Mouse (Mus musculus) neural tube, embryonic 10.5 days (tissue): Measurements from ENCODE around the gene Acp7.
A peak's percentile ranks its signal among the peaks of the same experiment; 100 is the strongest.
"Not testable (repeated sequence)": the region's sequence is repeated elsewhere in the genome, so short reads cannot be mapped to it uniquely, and the experiment has no call there.

Experiments
- DNase-seq: peaks from one replicate; pipeline ENCODE4 v3.0.0-alpha.2; 2017; ENCODE audit warnings: low spot score; ENCODE audit errors: extremely low spot score

The Acp7 gene

DNA sequence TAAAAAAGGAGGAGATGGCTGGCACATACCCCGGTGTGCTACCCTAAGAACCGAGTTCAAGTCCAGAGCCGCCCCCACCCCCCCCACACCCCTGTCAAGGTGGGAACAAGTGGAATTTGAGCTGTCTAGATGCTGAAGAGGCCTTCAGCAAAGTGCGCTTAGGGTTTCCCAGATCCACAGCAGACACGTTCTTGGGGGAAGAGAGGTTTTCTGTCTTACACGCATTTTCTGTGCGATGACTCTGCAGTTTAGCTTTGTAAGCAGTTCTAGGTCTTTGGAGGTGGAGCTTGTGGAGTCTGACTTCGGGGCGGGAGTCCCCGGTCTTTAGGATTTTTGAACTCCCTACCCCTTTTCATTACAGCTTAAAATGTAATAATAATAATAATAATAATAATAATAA is at the start of gene Acp7:
TSS of gene Acp7 (minus strand) at position 260 of the 400 bp plus-strand sequence.
- DNase-seq: no peak

DNA sequence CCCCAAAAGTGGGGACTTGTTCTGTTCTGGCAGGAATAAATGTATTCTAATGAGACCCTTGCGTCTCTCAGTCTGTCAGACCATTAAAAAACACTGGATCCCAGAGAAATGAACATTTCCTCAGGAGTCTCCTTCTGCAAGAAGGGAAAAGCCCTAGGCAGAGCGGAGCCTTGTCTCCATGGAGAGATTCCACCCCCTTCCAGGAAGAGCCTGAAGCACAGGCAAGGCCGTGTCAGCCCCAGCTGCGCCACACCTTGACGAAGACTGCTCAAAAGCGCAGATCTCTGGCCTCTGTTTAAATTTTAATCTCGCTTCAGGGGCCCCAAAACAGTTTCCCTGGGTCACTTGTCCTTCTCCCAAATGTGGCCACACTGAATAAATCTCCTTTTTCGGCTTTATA is 46.5 kb upstream of the Acp7 start:
- no peak for DNase-seq

DNA sequence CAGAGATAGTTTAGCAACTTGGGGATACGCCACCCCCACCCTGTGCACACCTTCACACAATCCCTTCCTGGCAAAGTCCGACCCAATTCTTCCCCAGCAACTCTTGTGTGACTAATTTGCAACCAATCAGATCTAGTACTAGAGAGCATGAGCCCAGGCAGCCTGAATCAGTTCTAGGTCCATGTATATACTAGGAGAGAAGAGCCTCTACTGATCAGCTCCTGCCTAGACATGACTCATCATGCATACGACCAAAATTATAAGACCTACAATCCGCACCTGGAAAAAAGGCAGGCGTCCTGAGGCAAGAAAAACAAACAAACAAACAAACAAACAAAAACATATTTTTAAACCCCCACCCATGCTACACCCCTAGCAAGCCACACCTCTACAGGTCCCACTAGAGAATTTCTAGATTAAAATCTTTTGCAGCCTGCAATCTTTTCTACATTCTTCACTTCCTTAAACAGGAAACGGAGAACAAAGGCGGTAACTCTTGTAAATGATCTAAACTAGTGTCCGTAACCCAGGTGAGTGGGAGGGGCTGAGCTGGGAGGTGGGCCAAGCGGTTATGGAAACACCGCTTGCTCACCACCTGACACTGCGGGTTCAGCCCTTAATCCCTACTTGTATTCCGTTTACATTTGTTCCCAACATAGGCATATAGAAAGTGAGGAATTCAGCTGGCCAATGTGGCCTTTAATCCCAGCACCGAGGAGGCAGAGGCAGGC is 45.8 kb upstream of the Acp7 start:
- no peak for DNase-seq

DNA sequence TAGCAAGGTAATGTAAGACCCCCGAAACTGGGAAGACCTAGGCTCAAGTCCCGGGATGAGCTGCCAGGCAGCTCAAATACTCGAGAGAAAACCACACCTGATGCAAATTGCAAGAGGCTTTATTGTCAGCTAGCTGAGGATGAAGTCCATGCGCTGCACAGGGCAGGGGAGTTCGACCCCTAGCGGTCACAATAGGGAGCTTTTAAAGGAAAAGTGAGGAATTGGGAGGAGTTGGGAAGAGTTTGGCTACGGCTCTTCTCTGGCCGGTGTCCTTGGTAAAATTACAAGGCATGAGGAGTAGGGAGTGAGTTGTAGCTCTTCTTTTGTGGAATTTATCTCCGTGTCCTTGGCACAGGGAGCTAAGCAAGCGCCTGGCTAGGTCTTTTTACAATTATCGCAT is 44.6 kb upstream of the Acp7 start:
- no peak for DNase-seq

DNA sequence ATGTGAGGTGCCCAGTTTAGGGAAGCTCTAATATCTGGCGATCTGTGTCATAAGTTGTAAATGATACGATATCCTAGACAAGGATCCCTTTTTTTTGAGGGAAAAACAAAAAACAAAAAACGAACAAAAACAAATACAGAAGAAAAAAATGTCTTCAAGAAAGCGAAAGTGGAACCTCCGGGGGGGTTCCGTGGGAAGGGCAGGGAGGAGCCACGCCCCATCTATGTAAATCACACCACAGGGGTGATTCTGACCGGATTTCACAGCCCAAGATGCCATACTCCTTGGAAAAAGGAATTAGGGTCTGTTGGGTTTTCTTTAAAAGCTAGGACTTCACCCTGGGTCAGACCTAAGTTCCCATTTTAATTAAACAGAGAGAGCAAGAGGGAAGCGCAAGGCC is 43.9 kb upstream of the Acp7 start:
- no peak for DNase-seq

DNA sequence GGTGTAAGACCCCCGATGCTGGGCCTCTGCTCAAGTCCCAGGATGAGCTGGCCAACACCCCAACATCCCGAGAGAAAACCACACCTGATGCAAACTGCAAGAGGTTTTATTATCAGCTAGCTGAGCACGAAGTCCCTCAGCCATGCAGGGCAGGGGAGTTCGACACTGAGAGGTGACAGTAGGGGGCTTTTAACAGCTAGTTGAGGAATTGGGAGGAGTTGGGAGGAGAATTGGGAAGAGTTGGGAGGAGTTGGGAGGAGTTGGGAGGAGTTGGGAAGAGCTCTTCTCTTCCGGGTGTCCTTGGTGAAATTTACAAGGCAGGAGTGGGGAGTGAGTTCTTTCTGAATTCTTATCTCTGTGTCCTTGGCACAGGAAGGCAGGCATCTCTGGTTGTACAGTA is 41.7 kb upstream of the Acp7 start:
- DNase-seq: not testable (repeated sequence)

DNA sequence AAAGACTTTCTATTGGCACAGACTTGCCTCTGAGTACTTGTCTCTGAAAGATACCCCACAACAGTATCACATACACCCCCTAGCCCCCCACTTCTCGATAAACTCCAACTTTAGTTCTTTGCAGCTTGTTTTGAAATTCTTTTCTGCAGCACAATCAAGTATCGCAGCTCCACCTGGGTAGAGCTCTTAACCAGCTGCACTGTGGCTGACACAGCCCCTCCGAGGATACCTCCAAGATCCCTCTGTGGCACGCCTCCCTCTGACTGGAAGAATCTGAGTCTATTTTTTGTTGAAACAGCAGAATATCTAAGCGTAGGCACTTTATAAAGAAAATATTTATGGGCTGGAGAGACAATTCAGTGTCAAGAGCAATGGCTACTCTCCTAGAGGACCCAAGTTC is 41.1 kb upstream of the Acp7 start:
- no peak for DNase-seq

DNA sequence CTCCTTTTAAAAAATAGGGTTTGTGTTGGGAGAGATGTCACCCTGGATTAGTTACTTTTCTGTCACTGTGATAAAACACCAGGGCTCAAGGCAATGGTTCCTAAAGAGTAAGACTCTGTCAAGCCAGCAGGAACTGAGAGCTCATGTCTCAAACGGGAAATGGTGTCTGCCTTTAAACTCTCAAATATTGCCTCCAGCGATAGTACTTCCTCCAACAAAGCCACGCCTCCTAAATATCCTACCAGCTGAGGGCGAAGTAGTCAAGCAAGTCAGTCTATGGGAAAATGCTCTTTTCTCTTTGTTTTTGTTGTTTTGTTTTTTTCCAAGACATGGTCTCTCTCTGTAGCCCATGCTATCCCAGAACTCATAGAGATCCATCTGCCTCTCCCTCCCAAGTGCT is 40.0 kb upstream of the Acp7 start:
- no peak for DNase-seq

DNA sequence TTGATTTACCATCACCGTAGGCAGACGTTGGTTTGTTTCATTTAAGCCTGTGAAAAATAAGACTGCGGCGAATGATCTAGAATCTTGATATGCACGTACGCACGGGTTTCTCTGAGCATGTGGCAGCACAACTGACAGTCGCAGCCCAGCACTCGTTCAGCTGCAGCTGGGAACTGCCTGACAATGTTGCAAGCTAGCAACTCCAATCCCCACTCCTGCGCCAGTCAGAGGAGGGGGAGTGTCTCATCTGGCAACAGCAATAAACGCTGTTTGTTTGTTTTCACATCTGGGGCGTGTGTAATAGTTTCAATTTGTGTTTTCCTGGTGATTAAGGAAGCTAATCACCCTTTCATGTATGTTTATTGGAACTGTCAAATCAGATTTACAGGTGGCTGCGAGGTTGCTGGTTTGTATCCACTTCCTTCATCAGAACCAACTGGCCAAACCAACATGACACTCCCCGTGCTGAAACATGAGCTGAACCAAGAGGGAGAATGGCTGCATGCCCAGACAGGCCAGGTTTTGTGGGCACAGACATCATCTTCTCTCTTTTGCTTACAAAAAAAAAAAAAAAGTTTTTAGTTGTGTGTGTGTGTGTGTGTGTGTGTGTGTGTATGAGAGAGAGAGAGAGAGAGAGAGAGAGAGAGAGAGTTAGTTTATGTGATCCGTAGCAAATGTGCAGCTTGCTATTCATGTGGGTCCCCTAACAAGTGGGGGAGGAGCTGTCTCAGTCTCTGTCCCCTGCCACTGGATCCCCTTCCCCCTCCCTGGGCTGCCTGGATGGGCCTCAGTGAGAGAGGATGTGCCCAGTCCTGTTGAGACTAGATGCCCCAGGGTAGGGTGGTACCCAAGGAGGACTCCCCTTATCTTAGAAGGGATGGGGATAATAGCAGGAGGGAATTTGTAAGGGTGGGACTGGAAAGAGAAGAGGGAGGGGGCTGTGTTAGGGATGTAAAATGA is 34.8 kb upstream of the Acp7 start:
- DNase-seq: peak; percentile 17

DNA sequence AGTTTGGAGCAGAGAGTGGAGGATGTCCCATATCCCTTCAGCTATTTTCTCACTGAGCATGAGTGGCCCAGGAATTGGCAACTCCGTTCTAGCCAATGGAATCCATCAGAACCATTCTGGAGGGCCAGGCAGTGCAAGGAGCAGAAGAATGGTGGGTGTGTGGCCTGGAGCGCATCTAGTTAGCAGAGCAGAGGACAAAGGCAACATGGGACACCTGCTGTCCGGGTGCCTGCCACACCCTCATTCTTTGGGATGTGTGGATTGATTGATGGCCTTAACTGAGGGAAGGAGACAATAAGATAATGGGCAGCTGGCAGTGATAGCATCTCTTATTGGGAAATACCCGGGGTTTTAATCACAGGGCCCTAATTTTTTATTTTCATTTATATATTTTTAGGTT is 25.3 kb upstream of the Acp7 start:
- no peak for DNase-seq

DNA sequence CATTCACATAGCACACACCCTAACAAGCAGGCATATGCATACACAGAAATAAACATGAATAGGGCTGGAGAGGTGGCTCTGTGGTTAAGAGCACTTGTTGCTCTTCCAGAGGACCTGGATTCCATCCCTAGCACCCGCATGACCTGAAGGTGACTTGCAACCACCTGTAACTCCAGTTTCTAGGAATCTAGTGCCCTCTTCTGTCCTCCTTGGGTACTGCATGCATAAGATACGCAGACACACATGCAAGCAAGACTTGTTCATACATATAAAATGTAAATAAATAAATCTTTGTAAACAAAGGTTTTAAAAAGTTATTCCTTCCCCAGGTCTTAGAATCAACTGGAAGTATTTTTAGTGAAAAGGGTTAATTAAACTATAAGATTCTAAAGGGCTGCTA is 20.0 kb upstream of the Acp7 start:
- no peak for DNase-seq

DNA sequence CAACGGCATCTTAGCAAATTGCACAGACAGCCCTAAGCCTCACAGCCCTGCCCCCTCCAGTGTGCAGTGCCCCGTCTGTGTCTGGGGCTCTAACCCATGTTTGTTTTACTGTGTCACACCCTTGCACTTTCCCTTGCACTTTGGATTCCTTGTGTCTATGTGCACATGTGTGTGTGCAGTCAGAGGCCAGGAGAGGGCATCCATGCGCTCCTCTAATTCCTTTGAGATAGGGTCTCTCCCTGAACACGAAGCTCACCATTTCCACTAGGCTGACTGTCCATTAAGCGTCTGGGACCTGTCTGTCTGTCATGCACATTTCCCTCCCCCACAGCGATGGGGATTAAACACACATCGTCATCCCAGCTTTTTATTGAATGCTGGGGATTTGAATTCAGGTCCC is 15.9 kb upstream of the Acp7 start:
- no peak for DNase-seq

DNA sequence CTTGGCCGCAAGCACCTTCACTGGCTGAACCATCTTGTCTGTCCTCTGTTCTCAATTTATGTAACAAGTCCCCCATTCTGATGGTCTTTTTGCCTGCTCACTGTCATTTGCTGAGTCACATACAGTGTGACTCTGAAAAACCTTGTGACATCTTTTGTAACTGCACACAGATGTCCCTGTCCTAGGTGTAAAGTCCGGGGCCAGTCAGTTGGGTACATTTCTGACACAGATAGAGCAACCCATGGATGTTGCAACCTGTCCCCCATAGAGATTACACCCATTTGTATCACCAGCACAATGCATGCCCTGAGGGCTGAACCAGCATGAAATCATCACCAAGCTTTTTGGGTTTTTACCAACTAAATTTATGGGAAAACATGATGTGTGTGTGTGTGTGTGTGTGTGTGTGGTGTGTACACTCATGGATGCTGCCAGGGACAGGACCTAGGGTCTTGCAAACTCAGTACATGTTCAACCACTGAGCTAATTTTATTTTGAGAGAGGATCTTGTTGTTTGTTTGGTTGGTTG is 14.9 kb upstream of the Acp7 start:
- no peak for DNase-seq

DNA sequence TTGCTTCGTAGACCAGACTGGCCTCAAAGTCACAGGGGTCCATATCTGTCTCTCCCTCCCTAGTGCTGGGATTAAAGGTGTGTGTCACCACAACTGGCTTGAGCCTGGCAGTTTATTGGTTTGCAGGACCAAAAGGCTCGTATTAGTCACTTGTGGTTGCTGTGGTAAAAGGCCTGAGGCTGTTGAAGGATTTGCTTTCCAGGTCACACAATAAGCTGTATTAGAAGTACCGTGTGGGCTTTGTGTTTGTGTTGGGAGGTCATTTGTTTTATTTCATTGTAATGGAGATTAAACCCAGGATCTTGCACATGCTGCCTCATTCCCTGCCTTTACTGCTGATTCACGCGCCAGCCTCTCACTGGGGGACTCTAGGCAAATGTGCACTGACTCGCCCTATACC is 14.2 kb upstream of the Acp7 start:
- no peak for DNase-seq

DNA sequence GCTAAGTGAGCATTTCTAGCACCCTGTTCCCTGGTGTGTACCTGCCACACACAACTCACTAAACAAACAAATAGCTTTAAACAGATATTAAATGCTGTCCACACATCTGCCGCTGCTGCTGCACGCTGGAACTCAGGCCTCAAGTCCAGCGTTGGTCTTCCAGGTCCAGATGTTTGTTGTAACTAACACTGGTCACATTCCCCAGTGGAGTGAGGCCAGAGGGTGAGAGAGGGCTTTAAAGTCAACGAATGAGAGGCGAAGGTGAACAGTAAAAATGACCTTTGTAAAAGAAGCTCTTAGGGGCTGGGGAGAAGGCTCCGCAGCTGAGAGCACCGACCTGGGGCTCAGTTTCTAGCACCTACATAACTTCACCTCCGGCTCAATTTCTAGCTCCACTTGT is 10.4 kb upstream of the Acp7 start:
- no peak for DNase-seq

DNA sequence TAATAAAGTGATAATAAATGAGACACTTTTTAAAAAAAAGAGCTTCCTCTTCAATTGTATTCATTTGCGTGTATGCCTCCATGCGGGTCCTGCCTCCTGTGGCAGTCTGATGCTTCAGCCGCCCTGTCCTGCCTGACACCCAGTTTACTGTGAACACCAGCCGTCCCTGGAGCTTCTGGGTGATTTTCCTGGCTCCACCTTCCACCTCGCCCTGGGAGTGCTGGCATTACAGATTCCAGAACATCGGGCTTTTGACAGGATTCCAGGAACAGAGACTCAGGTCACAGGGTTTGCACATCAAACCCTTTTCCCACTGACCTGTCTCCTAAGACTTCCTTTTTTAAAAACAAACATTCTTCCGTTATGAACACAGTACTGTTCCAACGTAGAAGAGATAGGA is 6.4 kb upstream of the Acp7 start:
- DNase-seq: no peak

DNA sequence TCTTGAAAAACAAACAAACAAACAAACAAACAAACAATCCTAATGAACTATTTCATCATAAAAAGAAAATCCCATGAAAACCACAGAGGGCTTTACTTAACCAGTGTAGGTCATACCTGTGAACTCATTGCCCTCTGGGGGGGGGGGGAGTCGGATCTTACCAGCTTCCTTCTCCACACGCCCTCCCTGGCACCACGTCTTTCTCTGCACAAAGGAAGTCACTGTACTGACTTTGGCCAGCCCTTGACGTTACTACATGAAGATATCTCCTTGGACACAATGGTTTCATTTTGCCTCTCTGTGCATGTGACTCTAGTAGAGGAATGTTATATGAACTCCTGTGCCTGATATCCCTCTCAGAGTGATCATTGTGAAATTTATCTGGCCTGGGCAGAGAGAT is 3.0 kb upstream of the Acp7 start:
- DNase-seq: no peak

DNA sequence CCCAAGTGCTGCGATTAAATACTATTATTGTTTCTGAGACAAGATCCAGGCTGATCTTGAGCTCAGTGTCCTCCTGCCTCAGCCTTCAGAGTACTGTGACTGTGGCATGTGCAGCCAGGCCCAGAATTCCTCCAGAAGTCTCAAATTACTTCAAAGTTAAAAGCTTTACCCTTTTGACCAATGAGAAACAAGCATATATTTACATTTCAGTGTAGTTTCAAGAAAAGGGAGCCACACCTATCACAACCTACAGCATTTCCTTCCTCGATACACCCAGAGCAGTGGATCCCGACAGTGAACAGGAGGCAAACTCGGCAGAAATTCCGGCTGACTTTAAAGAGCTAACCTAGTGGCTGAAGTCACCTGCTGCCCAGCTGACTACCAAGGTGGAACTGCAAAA is 6.3 kb downstream of the Acp7 start:
- no peak for DNase-seq

DNA sequence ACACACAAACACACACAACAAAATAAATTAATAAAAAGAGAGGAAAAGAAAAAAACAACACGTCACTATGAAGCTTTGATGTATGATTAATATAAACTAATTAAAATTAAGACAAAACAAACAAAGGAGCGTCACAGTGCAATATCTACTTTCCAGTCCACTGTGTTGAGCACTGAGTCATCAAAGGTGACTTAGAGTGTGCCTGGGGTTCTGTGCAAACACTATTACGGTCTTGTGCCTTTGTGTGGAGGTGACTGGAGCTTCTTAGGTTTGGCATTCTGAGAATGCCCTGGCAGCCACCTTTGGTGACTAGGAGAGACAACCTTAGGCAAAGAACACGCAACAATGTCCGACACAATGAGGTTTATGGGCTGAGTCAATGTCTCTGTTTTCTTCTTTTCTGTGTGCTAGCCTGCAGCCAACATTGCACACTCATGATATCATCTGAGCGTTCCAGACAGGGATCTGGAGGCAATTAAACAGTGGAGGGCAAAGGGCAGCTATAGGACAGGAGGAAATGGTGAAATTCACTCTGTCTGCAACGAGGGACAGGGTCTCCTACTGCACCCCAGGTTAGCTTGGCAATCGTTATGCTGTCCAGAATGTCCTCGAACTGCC is 11.9 kb downstream of the Acp7 start:
- DNase-seq: no peak

DNA sequence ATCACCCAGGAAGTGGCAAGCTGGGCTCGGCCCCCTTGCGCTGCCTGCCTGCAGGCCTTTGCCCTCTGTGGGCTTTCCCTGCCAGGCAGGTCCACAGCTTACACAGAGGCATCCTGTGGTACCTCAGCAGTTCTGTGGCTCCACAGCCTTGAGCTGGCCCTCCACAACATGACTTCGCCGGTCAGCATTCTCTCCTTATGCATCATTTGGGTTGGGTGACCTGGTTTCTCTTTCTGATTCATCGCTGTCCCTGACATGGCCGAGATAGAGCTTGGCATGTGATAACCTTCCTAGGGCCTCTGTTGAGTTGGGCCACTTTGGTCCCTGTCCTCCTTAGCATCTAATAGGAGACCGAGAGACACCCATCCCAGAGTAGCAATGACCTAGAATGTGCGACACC is 25.2 kb downstream of the Acp7 start:
- DNase-seq: no peak

DNA sequence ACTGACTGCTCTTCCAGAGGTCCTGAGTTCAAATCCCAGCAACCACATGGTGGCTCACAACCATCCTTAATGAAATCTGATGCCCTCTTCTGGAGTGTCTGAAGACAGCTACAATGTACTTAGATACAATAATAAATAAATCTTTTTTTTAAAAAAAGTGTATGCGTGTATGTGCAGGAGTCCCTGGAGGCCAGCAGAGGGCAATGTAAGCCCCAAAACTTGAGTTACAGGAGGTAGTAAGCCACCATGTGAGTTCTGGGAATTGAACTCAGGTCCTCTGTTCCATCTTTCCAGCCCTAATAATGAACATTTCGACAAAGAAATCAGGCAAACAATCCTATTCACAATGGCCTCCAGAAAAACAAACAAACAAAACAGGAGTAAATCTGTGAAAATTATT is 27.3 kb downstream of the Acp7 start:
- not testable (repeated sequence) for DNase-seq

DNA sequence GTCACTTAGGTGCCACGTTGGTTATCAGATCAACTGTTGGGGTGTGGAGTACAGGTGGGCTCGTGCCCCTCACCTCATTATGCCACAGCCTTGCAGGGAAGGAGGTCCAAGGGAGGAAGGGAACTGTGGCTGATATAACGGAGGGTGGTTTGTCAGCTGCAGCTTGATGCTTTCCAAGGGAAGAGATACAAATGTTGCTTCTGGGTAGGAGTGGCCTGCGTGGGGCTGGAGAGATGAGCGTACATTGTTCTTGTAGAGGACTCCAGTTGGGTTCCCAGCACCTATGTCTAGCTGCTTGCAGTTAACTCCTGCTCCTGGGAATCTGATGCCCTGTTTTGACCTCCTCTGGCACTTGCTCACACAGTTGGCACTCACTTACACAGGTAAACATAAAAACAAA is 28.0 kb downstream of the Acp7 start:
- DNase-seq: no peak
